Mouse (Mus musculus) bone marrow, adult 2 months (tissue): ENCODE data around the gene Erc2.

Source experiments
- CTCF ChIP-seq: fragments of 200-500 bp; IDR thresholded peaks from 2 replicates; pipeline ENCODE4 v1.5.1; 2011; ENCODE audit warnings: low read length, control low read depth; ENCODE audit not compliant: control insufficient read depth, insufficient read depth
- POLR2A ChIP-seq: fragments of 200-500 bp; IDR thresholded peaks from 2 replicates; pipeline ENCODE4 v1.6.1; 2011; ENCODE audit warnings: low read depth, mild to moderate bottlenecking, control low read depth, low read length, borderline replicate concordance; ENCODE audit not compliant: control insufficient read depth

GRCm38 (mm10) chr14:27634761-27635160, 12.5 kb downstream of the Erc2 start:
- TF ChIP-seq CTCF = no peak
- TF ChIP-seq POLR2A = no peak
